Mouse (Mus musculus) ES-Bruce4 (cell line): ENCODE measurements around the gene Shb.

Experiments used
- CTCF ChIP-seq: IDR thresholded peaks from one replicate; pipeline ENCODE4 v1.8.1; 2011; ENCODE audit warnings: low read depth, low read length
- POLR2A ChIP-seq: IDR thresholded peaks from one replicate; pipeline ENCODE4 v1.8.1; 2011; ENCODE audit warnings: low read length; ENCODE audit not compliant: insufficient read depth

DNA sequence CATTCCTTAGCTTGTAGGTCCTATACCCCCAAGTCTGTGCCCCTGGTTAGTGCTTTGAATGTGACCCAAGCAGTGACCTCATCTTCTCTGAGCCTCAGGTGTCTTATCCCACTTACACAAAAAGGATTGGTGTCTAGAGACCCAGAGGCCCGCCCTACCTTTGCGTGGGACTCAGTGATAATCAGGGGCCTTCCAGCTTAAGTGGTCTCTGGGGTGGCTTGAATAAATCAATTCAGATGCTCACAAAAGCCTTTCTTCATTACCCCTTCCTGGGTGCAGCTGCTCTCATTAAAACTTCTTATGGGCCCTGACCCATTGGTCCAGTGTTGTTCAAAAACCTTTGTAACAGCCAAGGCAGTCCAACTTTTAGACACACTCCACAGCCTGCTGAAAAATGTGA is 18.7 kb upstream of the Shb start:
- no peak for TF ChIP-seq POLR2A
- TF ChIP-seq CTCF = no peak
